Mouse (Mus musculus) left cerebral cortex, postnatal 25 days (tissue): Measurements from ENCODE around the gene Gm12216. TPM values are rescaled to one million over a fixed set of nuclear protein-coding genes. Genes with fewer than 3 reads are reported as not detected.
"Not testable (repeated sequence)": the region's sequence is repeated elsewhere in the genome, so short reads cannot be mapped to it uniquely, and the experiment has no call there.

Source experiments
- DNase-seq, 2 experiments: peaks; one replicate each; pipeline ENCODE4 v3.0.0; 2022; ENCODE audit warnings: low spot score in 2 of 2, mixed read lengths in 1 of 2
- intact Hi-C: fragments of 180-260 bp; cut with DNase I; formaldehyde crosslinking; loops from one replicate; pipeline ENCODE4 v1.15.1; 2025
- total RNA-seq, 2 experiments: library from RNA; stranded (reverse); gene quantifications; 2 replicates each; pipeline ENCODE4 v1.2.3; 2021

The Gm12216 gene
- 1 to 10 TPM; 2.2 to 3.5 TPM for total RNA-seq

- intact Hi-C loops = loop anchor here (10.0 kb wide), 1 partner anchor 394 kb away; no protein-coding TSS in a partner anchor
- DNase-seq = peak in 1 of 2 experiments; percentile 24
These were observed at the start of gene Gm12216 for GRCm38 (mm10) chr11:53858761-53859580. Gm12216 (minus strand) TSS chr11:53859256.

- no peak for DNase-seq
- intact Hi-C loops = no loop called here
These were observed 49.6 kb upstream of the Gm12216 start for GRCm38 (mm10) chr11:53908686-53909085.

- no peak for DNase-seq
- intact Hi-C loops = no loop called here
These were observed 45.5 kb upstream of the Gm12216 start for GRCm38 (mm10) chr11:53904534-53904925.

- DNase-seq = no peak
- intact Hi-C loops = no loop called here
These were observed 44.9 kb upstream of the Gm12216 start for GRCm38 (mm10) chr11:53903781-53904533.

- intact Hi-C loops = no loop called here
These were observed 43.7 kb upstream of the Gm12216 start for GRCm38 (mm10) chr11:53902741-53903140.

GRCm38 (mm10) chr11:53900991-53901390 lies 41.9 kb upstream of the Gm12216 start:
- no peak for DNase-seq
- intact Hi-C loops = no loop called here

More at GRCm38 (mm10) chr11:53902741-53903140, 43.7 kb upstream of the Gm12216 start:
- no peak for DNase-seq

- DNase-seq = no peak
- intact Hi-C loops = no loop called here
These were observed 40.9 kb upstream of the Gm12216 start for GRCm38 (mm10) chr11:53899981-53900380.

GRCm38 (mm10) chr11:53899004-53899403 lies 39.9 kb upstream of the Gm12216 start:
- intact Hi-C loops = no loop called here
- DNase-seq = no peak

- no peak for DNase-seq
- intact Hi-C loops = no loop called here
These were observed 37.9 kb upstream of the Gm12216 start for GRCm38 (mm10) chr11:53896935-53897334.

GRCm38 (mm10) chr11:53893451-53893850 lies 34.4 kb upstream of the Gm12216 start:
- intact Hi-C loops = no loop called here
- DNase-seq = no peak

GRCm38 (mm10) chr11:53892716-53893416 lies 33.8 kb upstream of the Gm12216 start:
- intact Hi-C loops = no loop called here
- DNase-seq = no peak

- intact Hi-C loops = no loop called here
- DNase-seq = peak; percentile 97 to 99
These were observed 32.7 kb upstream of the Gm12216 start, which contains the start of gene Slc22a5 for GRCm38 (mm10) chr11:53891505-53892451. Slc22a5 (minus strand) TSS chr11:53891660.

GRCm38 (mm10) chr11:53890906-53891504 lies 31.9 kb upstream of the Gm12216 start:
- DNase-seq = no peak
- intact Hi-C loops = no loop called here

- intact Hi-C loops = no loop called here
- no peak for DNase-seq
These were observed 31.2 kb upstream of the Gm12216 start for GRCm38 (mm10) chr11:53890225-53890624.

GRCm38 (mm10) chr11:53889091-53889645 lies 30.1 kb upstream of the Gm12216 start:
- intact Hi-C loops = no loop called here
- no peak for DNase-seq

- intact Hi-C loops = no loop called here
- DNase-seq = no peak
These were observed 29.2 kb upstream of the Gm12216 start for GRCm38 (mm10) chr11:53888242-53888641.

- no peak for DNase-seq
- intact Hi-C loops = no loop called here
These were observed 24.2 kb upstream of the Gm12216 start for GRCm38 (mm10) chr11:53883287-53883686.

- intact Hi-C loops, DNase-seq: not testable (repeated sequence)
These were observed 19.0 kb upstream of the Gm12216 start for GRCm38 (mm10) chr11:53878096-53878495.
